Comparison of ENCODE assay signal across 8 mouse cellular contexts in genomic region chr11:81613869-81614620, GRCm38 (mm10).
DNase-seq lines count a peak whose midpoint lies in the region; ATAC-seq and TF ChIP-seq lines count a peak whose summit lies in the region.

No protein-coding gene starts in this region.

- peak overlapping the region; percentile 39 for H3K4me3 ChIP-seq in heart, embryonic 13.5 days
- H3K4me3 ChIP-seq in MEL (ENCODE audit: control insufficient read depth in 1 of 2, insufficient read depth in 1 of 2, low read depth in 2 of 2, low read length in 2 of 2): peak overlapping the region; percentile 15 to 44; a peak in 3 of 4 replicates
- H3K4me3 ChIP-seq in hindbrain, embryonic 11.5 days (ENCODE audit: low read depth, low read length): no peak overlapping the region
- peak overlapping the region; percentile 56 for H3K4me3 ChIP-seq in midbrain, embryonic 10.5 days

- no peak for ATAC-seq in heart, embryonic 13.5 days (ENCODE audit: extremely low read depth, insufficient number of reproducible peaks, low FRiP score, low TSS enrichment)
- ATAC-seq in hindbrain, embryonic 11.5 days (ENCODE audit: low FRiP score): no peak

- TF ChIP-seq RAD21 in MEL (IDR thresholded peaks at IDR 0.05; ENCODE audit: low read depth, low read length): no peak

- 26% methylated on average over 10 of the region's 10 CpGs for WGBS in heart, embryonic 13.5 days
- WGBS in hindbrain, embryonic 11.5 days: 27% methylated on average over 10 of the region's 10 CpGs
- 38% methylated on average over 10 of the region's 10 CpGs for WGBS in midbrain, embryonic 10.5 days

- intact Hi-C loops in heart, postnatal 25 days (cut with DNase I): loop anchor here (1.0 to 5.0 kb wide), 3 partner anchors 24 to 707 kb away; no protein-coding TSS in a partner anchor

- TF ChIP-seq CTCF in MEL (IDR thresholded peaks at IDR 0.05 in 2 of 3, conservative IDR thresholded peaks at IDR 0.05 in 1 of 3; ENCODE audit: control insufficient read depth in 1 of 3, insufficient read depth in 1 of 3, low read depth in 2 of 3, low read length in 3 of 3, poor library complexity in 1 of 3, severe bottlenecking in 1 of 3): no peak

- peak overlapping the region; percentile 68 for H3K4me2 ChIP-seq in heart, embryonic 13.5 days
- peak overlapping the region; percentile 38; the same call in 1 of the 2 replicates for H3K4me2 ChIP-seq in hindbrain, embryonic 11.5 days (replicated peaks; ENCODE audit: low read depth, low read length)

- peaks cover 18% of the 10 kb centered on the region for H3K4me1 ChIP-seq in heart, embryonic 13.5 days
- H3K4me1 ChIP-seq in MEL (ENCODE audit: control insufficient read depth in 1 of 2, insufficient read depth in 2 of 2, low read length in 2 of 2): no peaks in the 10 kb centered on the region
- no peaks in the 10 kb centered on the region for H3K4me1 ChIP-seq in hindbrain, embryonic 11.5 days (replicated peaks; ENCODE audit: control insufficient read depth, insufficient read depth, low read length)
- peaks cover 25% of the 10 kb centered on the region for H3K4me1 ChIP-seq in midbrain, embryonic 10.5 days

- H3K27me3 ChIP-seq in heart, embryonic 13.5 days (replicated peaks): peaks cover 40% of the 10 kb centered on the region
- no peaks in the 10 kb centered on the region for H3K27me3 ChIP-seq in MEL (ENCODE audit: control insufficient read depth in 1 of 2, insufficient read depth in 2 of 2, low read length in 2 of 2)
- no peaks in the 10 kb centered on the region for H3K27me3 ChIP-seq in hindbrain, embryonic 11.5 days (ENCODE audit: control insufficient read depth, insufficient read depth, low read length)
- H3K27me3 ChIP-seq in midbrain, embryonic 10.5 days (ENCODE audit: low read depth, poor library complexity, severe bottlenecking): peaks cover 21% of the 10 kb centered on the region

- H3K9me3 ChIP-seq in heart, embryonic 13.5 days: no peaks in the 10 kb centered on the region
- H3K9me3 ChIP-seq in MEL (replicated peaks; ENCODE audit: insufficient read depth, low read length): no peaks in the 10 kb centered on the region
- H3K9me3 ChIP-seq in hindbrain, embryonic 11.5 days (ENCODE audit: control insufficient read depth, low read length): no peaks in the 10 kb centered on the region
- H3K9me3 ChIP-seq in midbrain, embryonic 10.5 days (replicated peaks): no peaks in the 10 kb centered on the region

- no peak overlapping the region for H3K27ac ChIP-seq in heart, embryonic 13.5 days (replicated peaks)
- H3K27ac ChIP-seq in MEL (ENCODE audit: control insufficient read depth, low read depth, low read length): no peak overlapping the region
- H3K27ac ChIP-seq in hindbrain, embryonic 11.5 days (ENCODE audit: low read depth, low read length): no peak overlapping the region
- H3K27ac ChIP-seq in midbrain, embryonic 10.5 days (replicated peaks): peak overlapping the region; percentile 84

- TF ChIP-seq EP300 in MEL (IDR thresholded peaks at IDR 0.05; ENCODE audit: low read depth in 1 of 2, low read length in 2 of 2): no peak

- DNase-seq in heart, postnatal 25 days (ENCODE audit: low spot score): no peak
- DNase-seq in MEL (ENCODE audit: low read depth, low spot score): no peak
- no peak for DNase-seq in hindbrain, embryonic 11.5 days (ENCODE audit: low spot score)
- DNase-seq in midbrain, embryonic 10.5 days (ENCODE audit: low spot score): no peak
- DNase-seq in left cerebral cortex, adult 9 months (ENCODE audit: low spot score in 2 of 2): no peak
- DNase-seq in layer of hippocampus, adult 18-20 months (ENCODE audit: low spot score in 2 of 2): no peak
- no peak for DNase-seq in spleen, adult 18-20 months

- H3K36me3 ChIP-seq in heart, embryonic 13.5 days: no peaks in the 10 kb centered on the region
- H3K36me3 ChIP-seq in MEL (ENCODE audit: control insufficient read depth in 1 of 2, insufficient read depth in 2 of 2, low read length in 2 of 2): no peaks in the 10 kb centered on the region
- H3K36me3 ChIP-seq in hindbrain, embryonic 11.5 days (ENCODE audit: control insufficient read depth, insufficient read depth, low read length): no peaks in the 10 kb centered on the region
- no peaks in the 10 kb centered on the region for H3K36me3 ChIP-seq in midbrain, embryonic 10.5 days

- peak overlapping the region; percentile 64; the same call in 1 of the 2 replicates for H3K9ac ChIP-seq in heart, embryonic 13.5 days
- no peak overlapping the region for H3K9ac ChIP-seq in MEL (ENCODE audit: control insufficient read depth, low read depth, low read length, poor library complexity, severe bottlenecking)
- peak overlapping the region; percentile 12; the same call in 1 of the 2 replicates for H3K9ac ChIP-seq in hindbrain, embryonic 11.5 days (ENCODE audit: low read depth, low read length)

- no peaks in the 10 kb centered on the region for H3K79me2 ChIP-seq in MEL (ENCODE audit: control insufficient read depth, insufficient read depth, low read length, poor library complexity)

- TF ChIP-seq POLR2A in MEL (IDR thresholded peaks at IDR 0.05; ENCODE audit: control insufficient read depth in 1 of 2, insufficient read depth in 1 of 2, low read depth in 1 of 2, low read length in 2 of 2, poor library complexity in 1 of 2): no peak

TF ChIP-seq in MEL, 35 proteins besides CTCF, POLR2A, EP300 and RAD21:
- TF ChIP-seq NRF1 (IDR thresholded peaks at IDR 0.05; ENCODE audit: insufficient read depth, low read depth, low read length, poor library complexity, severe bottlenecking): no peak
- no peak for TF ChIP-seq ELF1 (IDR thresholded peaks at IDR 0.05; ENCODE audit: low read depth, low read length)
- TF ChIP-seq MXI1 (IDR thresholded peaks at IDR 0.05; ENCODE audit: low read depth, low read length): no peak
- no peak for TF ChIP-seq KAT2A (conservative IDR thresholded peaks at IDR 0.05; ENCODE audit: low read depth, low read length)
